Mouse (Mus musculus) liver, embryonic 14.5 days (tissue): ENCODE results near the gene Coq8a.

Source experiments
- CTCF ChIP-seq: IDR thresholded peaks from 2 replicates; pipeline ENCODE4 v1.5.1; 2016; ENCODE audit warnings: antibody characterized with exemption, low read depth, control low read depth
- EP300 ChIP-seq: IDR thresholded peaks from 2 replicates; pipeline ENCODE4 v1.6.1; 2016; ENCODE audit warnings: antibody characterized with exemption, low read depth

- TF ChIP-seq CTCF: no peak
- no peak for TF ChIP-seq EP300
Measured at GRCm38 (mm10) chr1:180184768-180185167, 14.6 kb downstream of the Coq8a start.
